Comparison of ENCODE assay signal across 10 mouse cellular contexts in the genomic region with DNA sequence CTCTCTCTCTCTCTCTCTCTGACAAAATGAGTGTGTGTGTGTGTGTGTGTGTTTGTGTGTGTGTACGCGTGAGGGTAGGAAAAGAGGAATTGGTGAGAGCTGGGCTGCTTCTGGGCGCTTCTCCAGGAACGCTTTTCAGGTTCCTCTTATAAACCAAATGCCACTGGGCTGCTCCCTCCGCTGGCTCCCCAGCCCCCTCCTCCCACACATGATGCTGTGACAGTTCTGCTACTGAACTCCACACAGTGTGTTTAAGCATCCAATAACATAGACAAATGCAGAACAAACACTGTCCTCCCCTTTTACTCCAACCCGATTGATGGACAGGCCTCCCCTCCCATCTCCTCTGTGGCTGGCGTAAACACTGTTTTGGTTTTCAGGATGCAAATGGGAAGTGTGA.
DNase-seq lines count a peak whose midpoint lies in the region; ATAC-seq and TF ChIP-seq lines count a peak whose summit lies in the region.
"Had no signal": no experiment of that assay in that cellular context is flagged by ENCODE, and none has a peak within 500 bp of the region (broad histone marks: within the 10 kb centered on the region; RNA-seq: fewer than 3 reads in every experiment).

No protein-coding gene starts in this region.

- 23% methylated on average over 7 of the region's 7 CpGs for WGBS in kidney, postnatal 0 days
- WGBS in forebrain, embryonic 16.5 days = 5% methylated on average over 7 of the region's 7 CpGs
- WGBS in midbrain, embryonic 16.5 days = 17% methylated on average over 7 of the region's 7 CpGs

- no peak overlapping the region for H3K9ac ChIP-seq in kidney, postnatal 0 days (ENCODE audit: low read depth, low read length)
- H3K9ac ChIP-seq in forebrain, embryonic 16.5 days (replicated peaks; ENCODE audit: low read depth, low read length) = no peak overlapping the region
- no peak overlapping the region for H3K9ac ChIP-seq in midbrain, embryonic 16.5 days (ENCODE audit: low read depth, low read length)
- H3K9ac ChIP-seq: liver, embryonic 13.5 days had no signal

- H3K36me3 ChIP-seq in kidney, postnatal 0 days (ENCODE audit: insufficient read depth, low read length) = no peaks in the 10 kb centered on the region
- no peaks in the 10 kb centered on the region for H3K36me3 ChIP-seq in forebrain, embryonic 16.5 days (ENCODE audit: control insufficient read depth, insufficient read depth)
- no peaks in the 10 kb centered on the region for H3K36me3 ChIP-seq in midbrain, embryonic 16.5 days (ENCODE audit: control insufficient read depth, insufficient read depth, low read length)
- H3K36me3 ChIP-seq: liver, embryonic 13.5 days had no signal

- no peaks in the 10 kb centered on the region for H3K27me3 ChIP-seq in kidney, postnatal 0 days (ENCODE audit: insufficient read depth, low read length)
- H3K27me3 ChIP-seq in forebrain, embryonic 16.5 days (replicated peaks; ENCODE audit: control insufficient read depth, insufficient read depth, low read length) = no peaks in the 10 kb centered on the region
- no peaks in the 10 kb centered on the region for H3K27me3 ChIP-seq in midbrain, embryonic 16.5 days (ENCODE audit: control insufficient read depth, insufficient read depth, low read depth, low read length)
- H3K27me3 ChIP-seq: liver, embryonic 13.5 days had no signal

- no peak for ATAC-seq in kidney, postnatal 0 days (replicated peaks; ENCODE audit: low FRiP score, low read depth)
- ATAC-seq in forebrain, embryonic 16.5 days = peak; percentile 90
- peak; percentile 71; the same call in 1 of the 2 replicates for ATAC-seq in midbrain, embryonic 16.5 days
- no peak for ATAC-seq in activated CD4-positive, CD25-positive, alpha-beta regulatory T cell, adult 4 months

- no peak overlapping the region for H3K4me2 ChIP-seq in kidney, postnatal 0 days (ENCODE audit: low read length)
- H3K4me2 ChIP-seq in forebrain, embryonic 16.5 days (ENCODE audit: low read length) = peak overlapping the region; percentile 8; the same call in 1 of the 2 replicates
- H3K4me2 ChIP-seq in midbrain, embryonic 16.5 days (ENCODE audit: low read length) = no peak overlapping the region
- H3K4me2 ChIP-seq: liver, embryonic 13.5 days had no signal

- DNase-seq in kidney, postnatal 0 days (ENCODE audit: low spot score) = peak; percentile 39
- DNase-seq in kidney, adult 18-20 months = no peak
- peak; percentile 9 for DNase-seq in layer of hippocampus, adult 9-10 months (ENCODE audit: low spot score)
- DNase-seq in B cell, adult 2 months = no peak
- DNase-seq in cerebellum, adult 9-10 months = no peak
- DNase-seq: liver, embryonic 13.5 days had no signal

- H3K4me3 ChIP-seq in kidney, postnatal 0 days (replicated peaks; ENCODE audit: low read depth, low read length) = no peak overlapping the region
- H3K4me3 ChIP-seq in forebrain, embryonic 16.5 days (replicated peaks; ENCODE audit: low read length) = no peak overlapping the region
- H3K4me3 ChIP-seq in midbrain, embryonic 16.5 days (ENCODE audit: low read depth, low read length) = no peak overlapping the region
- H3K4me3 ChIP-seq: heart, adult 2 months; liver, embryonic 13.5 days had no signal

- H3K9me3 ChIP-seq in kidney, postnatal 0 days (replicated peaks; ENCODE audit: low read length) = no peaks in the 10 kb centered on the region
- no peaks in the 10 kb centered on the region for H3K9me3 ChIP-seq in forebrain, embryonic 16.5 days (ENCODE audit: control insufficient read depth, low read length)
- no peaks in the 10 kb centered on the region for H3K9me3 ChIP-seq in midbrain, embryonic 16.5 days (replicated peaks; ENCODE audit: control insufficient read depth, low read length, poor library complexity, severe bottlenecking)
- H3K9me3 ChIP-seq: liver, embryonic 13.5 days had no signal

- no peak for TF ChIP-seq CTCF in kidney, postnatal 0 days (IDR thresholded peaks at IDR 0.05; ENCODE audit: low read depth)

- no peak overlapping the region for H3K27ac ChIP-seq in kidney, postnatal 0 days
- no peak overlapping the region for H3K27ac ChIP-seq in forebrain, embryonic 16.5 days (ENCODE audit: low read length)
- no peak overlapping the region for H3K27ac ChIP-seq in midbrain, embryonic 16.5 days (ENCODE audit: low read length)
- H3K27ac ChIP-seq: heart, adult 2 months; liver, embryonic 13.5 days had no signal

- no peaks in the 10 kb centered on the region for H3K4me1 ChIP-seq in kidney, postnatal 0 days (replicated peaks; ENCODE audit: insufficient read depth, low read length)
- H3K4me1 ChIP-seq in forebrain, embryonic 16.5 days (replicated peaks; ENCODE audit: control insufficient read depth, insufficient read depth, low read length) = peaks cover 13% of the 10 kb centered on the region
- H3K4me1 ChIP-seq in midbrain, embryonic 16.5 days (ENCODE audit: control insufficient read depth, insufficient read depth, low read length) = peaks cover 5% of the 10 kb centered on the region
- H3K4me1 ChIP-seq: liver, embryonic 13.5 days had no signal

Comparison
In these comparisons a context has a peak if more than half of its experiments do, and no peak if none do; other contexts are left out.
1. DNase-seq: peak in kidney, postnatal 0 days (single experiment) and layer of hippocampus, adult 9-10 months (single experiment); none in kidney, adult 18-20 months (single experiment), B cell, adult 2 months (0 of 2) and cerebellum, adult 9-10 months (single experiment).
2. ATAC-seq: peak in forebrain, embryonic 16.5 days (single experiment) and midbrain, embryonic 16.5 days (single experiment); none in kidney, postnatal 0 days (single experiment) and activated CD4-positive, CD25-positive, alpha-beta regulatory T cell, adult 4 months (single experiment).